Mouse (Mus musculus) limb, embryonic 14.5 days (tissue): ENCODE results near the gene Wap. TPM values are rescaled to one million over a fixed set of nuclear protein-coding genes. Genes with fewer than 3 reads are reported as not detected.

ENCODE experiments used
- ATAC-seq: fragments of 200-750 bp; cut with Nextera tagmentation; 2 replicates; pipeline ENCODE4 v1.8.0; 2017; ENCODE audit warnings: low read depth, moderate number of reproducible peaks, moderate TSS enrichment; ENCODE audit not compliant: low FRiP score
- DNase-seq: peaks from one replicate; pipeline ENCODE4 v3.0.0-alpha.2; 2015; ENCODE audit warnings: low spot score
- H3K27ac ChIP-seq: fragments of 300-500 bp; sonication (generic); replicated peaks from 2 replicates; pipeline ENCODE4 v1.5.1; 2014; ENCODE audit warnings: low read depth, mild to moderate bottlenecking, low read length, moderate library complexity, mixed read lengths
- H3K27me3 ChIP-seq: fragments of 300-500 bp; sonication (generic); 2 replicates; pipeline ENCODE4 v1.6.1; 2014; ENCODE audit warnings: low read length, mixed read lengths; ENCODE audit not compliant: control insufficient read depth, insufficient read depth
- H3K36me3 ChIP-seq: fragments of 300-500 bp; sonication (generic); 2 replicates; pipeline ENCODE4 v1.6.1; 2014; ENCODE audit warnings: mild to moderate bottlenecking, low read length, moderate library complexity, mixed read lengths; ENCODE audit not compliant: control insufficient read depth, insufficient read depth
- H3K4me1 ChIP-seq: fragments of 300-500 bp; sonication (generic); 2 replicates; pipeline ENCODE4 v1.6.1; 2014; ENCODE audit warnings: antibody characterized with exemption, low read length, mixed read lengths; ENCODE audit not compliant: control insufficient read depth, insufficient read depth
- H3K4me2 ChIP-seq: fragments of 300-500 bp; sonication (generic); replicated peaks from 2 replicates; pipeline ENCODE4 v1.6.1; 2014; ENCODE audit warnings: low read depth, mild to moderate bottlenecking, low read length, moderate library complexity; ENCODE audit not compliant: severe bottlenecking
- H3K4me3 ChIP-seq: fragments of 300-500 bp; sonication (generic); replicated peaks from 2 replicates; pipeline ENCODE4 v1.5.1; 2014; ENCODE audit warnings: low read length
- H3K9ac ChIP-seq: fragments of 300-500 bp; sonication (generic); 2 replicates; pipeline ENCODE4 v1.6.1; 2014; ENCODE audit warnings: mild to moderate bottlenecking, low read depth, low read length, moderate library complexity; ENCODE audit not compliant: severe bottlenecking
- H3K9me3 ChIP-seq: fragments of 300-500 bp; sonication (generic); 2 replicates; pipeline ENCODE4 v1.6.1; 2016; ENCODE audit warnings: low read length; ENCODE audit not compliant: control insufficient read depth
- POLR2A ChIP-seq: fragments of 200-500 bp; IDR thresholded peaks from 2 replicates; pipeline ENCODE4 v1.8.0; 2012; ENCODE audit warnings: inconsistent platforms, mild to moderate bottlenecking, moderate library complexity, borderline replicate concordance; ENCODE audit not compliant: insufficient read depth, insufficient read length; ENCODE audit errors: extremely low read depth
- WGBS: fragments of 180-500 bp; shearing (Covaris S2); extraction: QIAGEN DNeasy Blood & Tissue Kit; methylation state at CpG from one replicate; pipeline ENCODE4 v1.1.7; 2014; 5-methylcytosine and 5-hydroxymethylcytosine counted together
- polyA plus RNA-seq, 2 experiments: library from polyadenylated mRNA; depleted of rRNA in 1 of 2; stranded (reverse) in 1 of 2; unstranded in 1 of 2; fragments of >200 nt; fragmentation: Nextera tagmentation in 1 of 2; extraction: Ambion mirVana in 1 of 2; gene quantifications; 2 replicates each; pipeline versions ENCODE4 v1.2.1 to v1.2.3; 2012 to 2014

Wap gene
- polyA plus RNA-seq, 2 experiments: not detected

GRCm38 (mm10) chr11:6628568-6628967, 9.9 kb downstream of the Wap start:
- Histone ChIP-seq H3K4me1 (peaks cover 13% of the 10 kb centered on the region), H3K9ac (no peak overlapping the region), H3K4me3 (no peak overlapping the region), H3K4me2 (no peak overlapping the region), H3K36me3 (peaks cover 12% of the 10 kb centered on the region), H3K27me3 (no peaks in the 10 kb centered on the region), H3K27ac (no peak overlapping the region), H3K9me3 (peaks cover 4% of the 10 kb centered on the region; the same call in 1 of the 2 replicates)
- WGBS: 36% methylated on average over 4 of the region's 4 CpGs
- ATAC-seq (no peak), DNase-seq (no peak)
- no peak for TF ChIP-seq POLR2A

- Histone ChIP-seq H3K9me3 (peaks cover 4% of the 10 kb centered on the region; the same call in 1 of the 2 replicates), H3K27me3 (no peaks in the 10 kb centered on the region), H3K27ac (no peak overlapping the region), H3K4me1 (peaks cover 13% of the 10 kb centered on the region), H3K36me3 (peaks cover 20% of the 10 kb centered on the region), H3K4me3 (no peak overlapping the region), H3K9ac (no peak overlapping the region), H3K4me2 (no peak overlapping the region)
- no peak for ATAC-seq
- no peak for TF ChIP-seq POLR2A
- no peak for DNase-seq
- 94% methylated on average over 4 of the region's 4 CpGs for WGBS
Measured at GRCm38 (mm10) chr11:6627731-6628130, 10.7 kb downstream of the Wap start.

DNA sequence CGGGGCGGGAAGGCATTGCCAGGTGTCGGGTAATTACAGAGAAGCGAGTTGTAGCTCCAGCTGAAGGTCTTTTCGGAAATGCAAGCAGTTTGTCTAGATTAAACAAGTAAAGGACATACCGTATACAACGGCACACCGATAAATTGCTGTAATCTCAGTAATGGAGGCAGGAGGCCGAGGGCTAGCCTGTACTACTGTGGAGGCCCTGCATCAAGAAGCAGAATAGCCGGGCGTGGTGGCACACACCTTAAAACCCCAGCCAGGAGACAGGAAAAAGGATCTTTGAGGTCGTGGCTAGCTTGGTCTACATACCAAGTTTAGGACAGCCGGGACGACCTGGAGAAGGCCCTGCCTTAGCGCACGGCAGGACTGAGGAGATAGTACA, 12.1 kb downstream of the Wap start:
- H3K4me1 ChIP-seq: peaks cover 13% of the 10 kb centered on the region
- peak overlapping the region; percentile 83 for H3K27ac ChIP-seq
- peak; percentile 9; the same call in 1 of the 2 replicates for ATAC-seq
- no peak for TF ChIP-seq POLR2A
- peak overlapping the region; percentile 68 for H3K4me2 ChIP-seq
- H3K9ac ChIP-seq: peak overlapping the region; percentile 70
- H3K9me3 ChIP-seq: no peaks in the 10 kb centered on the region
- H3K27me3 ChIP-seq: no peaks in the 10 kb centered on the region
- WGBS: 13% methylated on average over 16 of the region's 16 CpGs
- H3K4me3 ChIP-seq: peak overlapping the region; percentile 66
- DNase-seq: no peak
- H3K36me3 ChIP-seq: peaks cover 33% of the 10 kb centered on the region

DNA sequence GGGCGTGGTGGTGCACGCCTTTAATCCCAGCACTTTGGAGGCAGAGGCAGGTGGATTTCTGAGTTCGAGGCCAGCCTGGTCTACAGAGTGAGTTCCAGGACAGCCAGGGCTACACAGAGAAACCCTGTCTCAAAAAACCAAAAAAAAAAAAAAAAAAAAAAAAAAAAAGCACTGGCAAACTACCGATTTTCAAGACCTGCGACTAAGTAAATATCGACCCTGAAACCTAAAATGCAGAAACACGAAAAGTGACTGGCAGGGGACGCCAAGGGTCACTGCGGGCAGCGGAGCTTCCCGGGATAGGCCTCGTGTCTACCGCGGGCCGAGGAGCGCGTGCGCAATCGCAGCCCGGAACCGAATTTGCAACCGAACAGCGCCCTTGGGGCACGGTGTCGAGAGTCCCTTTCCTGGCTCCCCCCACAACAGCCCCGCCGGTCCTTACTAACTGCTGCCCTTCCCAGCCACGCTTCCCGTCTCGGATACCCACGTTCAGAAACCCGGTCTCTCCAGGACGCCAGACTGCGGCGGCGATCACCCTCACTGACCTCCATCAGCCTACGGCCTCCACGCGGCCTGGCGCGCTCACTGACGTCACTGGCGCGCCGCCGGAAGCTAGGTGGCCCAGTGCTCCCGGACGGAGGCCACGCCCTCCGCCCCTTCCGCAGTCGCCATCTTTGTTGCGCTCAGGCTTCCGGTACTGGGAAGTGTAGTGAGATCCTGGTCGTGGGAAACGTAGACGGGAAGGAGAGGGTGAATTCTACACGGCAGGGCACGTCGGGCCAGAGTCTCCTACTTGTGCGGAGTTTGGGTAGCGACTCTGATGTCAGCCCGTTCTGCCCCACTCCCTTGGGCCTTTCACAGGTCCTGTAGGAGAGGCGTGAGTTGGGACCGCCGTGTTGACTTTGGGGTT, 12.7 kb downstream of the Wap start, which contains the start of gene Tbrg4:
TSS of gene Tbrg4 (minus strand) at position 590 of the 910 bp plus-strand sequence.
- Histone ChIP-seq H3K36me3 (peaks cover 39% of the 10 kb centered on the region), H3K9me3 (no peaks in the 10 kb centered on the region), H3K27me3 (no peaks in the 10 kb centered on the region), H3K27ac (peak within 1 kb of the TSS; percentile 83), H3K4me2 (peak within 1 kb of the TSS; percentile 78), H3K4me1 (peaks cover 13% of the 10 kb centered on the region), H3K9ac (peak within 1 kb of the TSS; percentile 70), H3K4me3 (peak within 1 kb of the TSS; percentile 66)
- peak; percentile 96 for ATAC-seq
- under 1% methylated on average over 60 of the region's 66 CpGs for WGBS
- peak; percentile 89; the same call in 1 of the 2 replicates for TF ChIP-seq POLR2A
- peak; percentile 95 for DNase-seq

DNA sequence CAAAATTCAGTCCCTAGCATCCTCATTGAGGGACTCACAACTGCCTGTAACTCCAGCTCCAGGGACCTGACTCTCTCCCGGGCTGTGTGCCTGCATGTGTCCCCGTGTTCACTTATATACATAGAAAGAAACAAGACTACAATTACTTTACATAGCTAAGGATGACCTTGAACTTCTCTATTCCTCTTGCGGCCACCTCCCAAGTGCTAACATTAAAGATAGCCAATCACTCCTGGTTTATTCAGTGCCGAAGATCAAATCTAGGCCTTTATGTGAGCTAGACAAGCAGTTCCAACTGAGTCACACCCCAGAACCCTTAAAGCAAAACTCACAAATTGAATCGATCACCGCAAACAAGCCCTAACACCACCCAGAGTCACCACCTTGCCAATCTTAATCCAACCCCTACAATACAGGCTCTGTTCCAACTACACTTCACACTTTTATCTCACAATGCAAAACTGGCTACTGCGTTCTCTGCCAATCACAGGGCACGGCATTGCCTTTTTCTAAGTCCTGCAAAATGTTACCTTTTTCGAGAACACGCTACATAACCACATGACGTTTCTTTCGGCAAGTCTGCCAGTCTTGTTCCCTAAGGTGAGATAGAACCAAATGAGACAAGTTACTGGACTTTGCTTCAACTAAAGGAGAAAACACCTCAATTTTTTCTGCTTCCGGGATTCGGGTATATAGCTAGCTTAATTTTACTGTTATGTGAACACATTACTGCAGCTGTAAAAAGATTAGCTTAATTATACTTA, 13.6 kb downstream of the Wap start:
- H3K36me3 ChIP-seq: peaks cover 48% of the 10 kb centered on the region
- H3K27me3 ChIP-seq: no peaks in the 10 kb centered on the region
- H3K9ac ChIP-seq: peak overlapping the region; percentile 70; the same call in 1 of the 2 replicates
- H3K4me2 ChIP-seq: peak overlapping the region; percentile 78
- peaks cover 13% of the 10 kb centered on the region for H3K4me1 ChIP-seq
- TF ChIP-seq POLR2A: no peak
- H3K27ac ChIP-seq: no peak overlapping the region
- no peaks in the 10 kb centered on the region for H3K9me3 ChIP-seq
- DNase-seq: no peak
- 68% methylated on average over 14 of the region's 14 CpGs for WGBS
- ATAC-seq: no peak
- H3K4me3 ChIP-seq: peak overlapping the region; percentile 66
